Mouse (Mus musculus): ENCODE data around the gene Stat3. TPM values are rescaled to one million over a fixed set of nuclear protein-coding genes. Genes with fewer than 3 reads are reported as not detected.
A peak's percentile ranks its signal among the peaks of the same experiment; 100 is the strongest.

The Stat3 gene
- 10 to 100 TPM; 32.4 to 36.7 TPM for total RNA-seq (2021)

- intact Hi-C loops (cut with DNase I): no loop called here
- DNase-seq: peak; percentile 100
These were observed at the start of gene Stat3 for GRCm38 (mm10) chr11:100939512-100940151. Gene Stat3 (minus strand): TSS chr11:100939540.

- DNase-seq: no peak
- intact Hi-C loops (cut with DNase I): no loop called here
These were observed 49.3 kb upstream of the Stat3 start for GRCm38 (mm10) chr11:100988674-100989073.

GRCm38 (mm10) chr11:100985607-100986006, 46.3 kb upstream of the Stat3 start:
- DNase-seq: no peak
- intact Hi-C loops (cut with DNase I): no loop called here

GRCm38 (mm10) chr11:100983778-100984131, 44.4 kb upstream of the Stat3 start:
- intact Hi-C loops (cut with DNase I): loop anchor here (5.0 kb wide), 1 partner anchor 84 kb away; no protein-coding TSS in a partner anchor
- no peak for DNase-seq

GRCm38 (mm10) chr11:100983125-100983777, 43.9 kb upstream of the Stat3 start:
- intact Hi-C loops (cut with DNase I): loop anchor here (5.0 kb wide), 1 partner anchor 84 kb away; no protein-coding TSS in a partner anchor
- DNase-seq: peak; percentile 88

GRCm38 (mm10) chr11:100982087-100982486, 42.7 kb upstream of the Stat3 start:
- no peak for DNase-seq
- intact Hi-C loops (cut with DNase I): loop anchor here (5.0 kb wide), 1 partner anchor 85 kb away; no protein-coding TSS in a partner anchor

- intact Hi-C loops (cut with DNase I): loop anchor here (5.0 kb wide), 1 partner anchor 86 kb away; no protein-coding TSS in a partner anchor
- no peak for DNase-seq
These were observed 41.9 kb upstream of the Stat3 start for GRCm38 (mm10) chr11:100981236-100981635.

GRCm38 (mm10) chr11:100980438-100980837, 41.1 kb upstream of the Stat3 start:
- DNase-seq: no peak
- intact Hi-C loops (cut with DNase I): loop anchor here (5.0 kb wide), 1 partner anchor 87 kb away; no protein-coding TSS in a partner anchor

GRCm38 (mm10) chr11:100979887-100980286, 40.5 kb upstream of the Stat3 start:
- no peak for DNase-seq
- intact Hi-C loops (cut with DNase I): loop anchor here (5.0 kb wide), 1 partner anchor 87 kb away; no protein-coding TSS in a partner anchor

GRCm38 (mm10) chr11:100975241-100975640, 35.9 kb upstream of the Stat3 start:
- no peak for DNase-seq
- intact Hi-C loops (cut with DNase I): no loop called here

GRCm38 (mm10) chr11:100974381-100974970, 35.1 kb upstream of the Stat3 start:
- intact Hi-C loops (cut with DNase I): no loop called here
- no peak for DNase-seq

GRCm38 (mm10) chr11:100973245-100973644, 33.9 kb upstream of the Stat3 start:
- intact Hi-C loops (cut with DNase I): no loop called here
- no peak for DNase-seq

- DNase-seq: no peak
- intact Hi-C loops (cut with DNase I): no loop called here
These were observed 32.1 kb upstream of the Stat3 start for GRCm38 (mm10) chr11:100971455-100971854.

- DNase-seq: peak; percentile 75
- intact Hi-C loops (cut with DNase I): no loop called here
These were observed 31.2 kb upstream of the Stat3 start, which contains the start of gene Cavin1 for GRCm38 (mm10) chr11:100970557-100970937. Gene Cavin1 (minus strand): TSS chr11:100970887.

GRCm38 (mm10) chr11:100969744-100970556, 30.6 kb upstream of the Stat3 start:
- intact Hi-C loops (cut with DNase I): no loop called here
- DNase-seq: no peak

GRCm38 (mm10) chr11:100969189-100969743, 29.9 kb upstream of the Stat3 start:
- intact Hi-C loops (cut with DNase I): no loop called here

GRCm38 (mm10) chr11:100968501-100968900, 29.2 kb upstream of the Stat3 start:
- intact Hi-C loops (cut with DNase I): no loop called here
- no peak for DNase-seq

More at GRCm38 (mm10) chr11:100969189-100969743, 29.9 kb upstream of the Stat3 start:
- no peak for DNase-seq

GRCm38 (mm10) chr11:100967881-100968420, 28.6 kb upstream of the Stat3 start:
- intact Hi-C loops (cut with DNase I): no loop called here
- no peak for DNase-seq

- no peak for DNase-seq
- intact Hi-C loops (cut with DNase I): no loop called here
These were observed 28.0 kb upstream of the Stat3 start for GRCm38 (mm10) chr11:100967376-100967775.

- intact Hi-C loops (cut with DNase I): no loop called here
These were observed 26.4 kb upstream of the Stat3 start for GRCm38 (mm10) chr11:100965760-100966159.

More at GRCm38 (mm10) chr11:100965760-100966159, 26.4 kb upstream of the Stat3 start:
- no peak for DNase-seq

Data from left cerebral cortex, postnatal 4 days (tissue).